Mouse (Mus musculus) embryonic stem cell, embryonic (primary cell): ENCODE results near the gene Psme2.

ENCODE experiments used
- CTCF ChIA-PET, 4 experiments: fragments of 300-600 bp in 2 of 4; fragments of 350-600 bp in 2 of 4; sonication (Branson Sonifier 250); formaldehyde crosslinking; loops; one replicate each; lab custom pipeline; 2022; ENCODE audit warnings: inconsistent platforms in 2 of 4; lab: Charles Lee
- POLR2A ChIA-PET, 4 experiments: fragments of 300-600 bp in 2 of 4; fragments of 350-600 bp in 2 of 4; sonication (Branson Sonifier 250); formaldehyde crosslinking; loops; one replicate each; lab custom pipeline; 2022; ENCODE audit warnings: antibody characterized with exemption in 4 of 4, inconsistent platforms in 1 of 4; lab: Charles Lee

Psme2 gene

DNA sequence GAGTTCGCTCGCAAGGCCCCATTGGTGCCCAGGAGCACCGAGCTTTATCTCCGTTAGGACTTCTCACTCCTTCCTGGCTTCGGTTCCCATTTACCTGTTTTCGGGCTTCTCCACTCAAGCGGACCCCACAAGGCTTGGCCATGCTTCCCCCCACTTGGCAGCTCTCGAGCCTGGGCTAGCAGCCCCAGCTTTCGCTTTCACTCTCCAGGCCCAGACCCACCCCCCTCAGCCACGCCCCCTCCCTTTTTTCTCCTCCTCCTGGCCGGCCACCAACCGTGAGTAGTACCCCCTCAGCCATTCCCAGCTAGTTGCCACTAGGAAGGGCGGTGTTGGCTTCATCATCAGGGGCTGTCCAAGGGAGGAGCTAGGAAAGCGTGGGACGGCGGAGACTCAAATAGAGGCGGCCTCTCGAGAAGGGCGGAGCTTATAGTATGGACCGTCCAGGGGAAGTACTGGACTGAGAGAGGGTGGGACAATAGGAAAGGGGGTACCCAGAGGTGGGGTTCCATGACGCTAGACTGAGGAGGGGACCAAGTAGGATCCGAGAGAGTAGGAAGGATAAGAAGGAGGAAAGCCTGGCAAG lies at the start of gene Psme2:
Gene Psme2 (minus strand): TSS at position 366 of the 583 bp plus-strand sequence.
- ChIA-PET CTCF (interaction anchor here (0.6 to 2.2 kb wide), 35 partner anchors 10 to 940 kb away, joined by 3 to 18 read pairs (median 4); partner anchors contain the start of genes Dhrs4 (in 2 of the 4), Mdp1 (in 2 of the 4), Rec8 (in 2 of the 4) and A730061H03Rik (in 1 of the 4)), POLR2A (interaction anchor here (0.5 to 7.7 kb wide), 89 partner anchors 9 to 1008 kb away, joined by 3 to 88 read pairs (median 5); partner anchors contain the start of genes Gmpr2 (in 4 of the 4), Nedd8 (in 4 of the 4), A730061H03Rik (in 3 of the 4) and Dcaf11 (in 3 of the 4))

DNA sequence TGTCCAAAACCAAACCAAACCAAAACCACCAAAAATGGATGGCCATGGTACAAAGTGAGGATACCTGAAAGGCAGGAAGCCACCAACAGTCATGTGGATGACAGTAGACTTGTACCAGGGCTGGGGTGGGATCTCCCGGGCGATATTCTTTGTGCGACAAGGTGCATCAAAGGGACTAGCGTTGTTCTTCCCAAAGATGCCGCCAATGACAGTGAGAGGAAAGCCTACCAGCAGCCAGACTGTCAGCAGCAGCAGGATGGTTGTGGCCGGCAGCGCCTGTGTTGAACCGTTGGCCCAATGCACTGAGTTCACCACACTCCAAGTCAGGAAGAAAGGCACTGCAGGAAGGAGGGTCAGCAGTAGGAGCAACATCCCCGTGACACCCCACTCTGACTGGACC lies 46.9 kb upstream of the Psme2 start, which contains the start of gene Gm49378:
Gene Gm49378 (minus strand): TSS at position 101 of the 400 bp plus-strand sequence.
- ChIA-PET POLR2A (interaction anchor here in 2 of 4 experiments (1.2 to 1.4 kb wide), 3 partner anchors 13 to 34 kb away, joined by 3 to 8 read pairs (median 3); partner anchors contain the start of genes Gmpr2 (in 1 of the 2), Nedd8 (in 1 of the 2) and Tssk4 (in 1 of the 2)), CTCF (interaction anchor here in 1 of 4 experiments (0.6 kb wide), 1 partner anchor 86 kb away, joined by 3 read pairs; no protein-coding TSS in a partner anchor)

DNA sequence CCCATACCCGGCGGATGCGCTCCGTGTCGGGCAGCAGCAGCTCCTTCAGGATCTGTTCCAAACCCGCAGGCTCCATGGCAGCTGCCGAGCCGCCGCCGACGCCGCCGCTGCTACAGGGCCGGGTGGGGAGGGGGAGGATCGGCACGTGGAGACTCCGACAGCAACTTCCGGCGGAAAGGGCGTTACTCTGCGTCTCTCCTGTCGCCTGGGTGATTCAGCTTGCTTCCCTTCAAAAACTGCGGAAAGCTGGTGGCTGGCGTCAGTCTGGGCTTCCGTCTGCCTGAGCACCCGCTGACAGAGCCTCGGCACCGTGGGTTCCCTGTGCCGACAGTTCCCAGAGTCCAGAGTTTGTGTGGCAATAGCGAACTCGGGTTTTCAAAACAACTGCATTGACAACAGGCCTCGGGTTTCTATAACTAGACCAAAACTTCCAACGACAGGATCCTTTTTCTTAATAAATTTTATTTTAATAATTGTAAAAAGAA lies 44.7 kb upstream of the Psme2 start, which contains the start of gene Ipo4:
Gene Ipo4 (minus strand): TSS at position 435 of the 485 bp plus-strand sequence.
- ChIA-PET POLR2A (interaction anchor here (0.7 to 2.9 kb wide), 26 partner anchors 8 to 292 kb away, joined by 3 to 15 read pairs (median 4); partner anchors contain the start of genes A730061H03Rik (in 2 of the 4), Psme2 (in 2 of the 4), Tm9sf1 (in 2 of the 4) and Dcaf11 (in 1 of the 4)), CTCF (interaction anchor here (0.5 to 2.2 kb wide), 6 partner anchors 25 to 283 kb away, joined by 3 to 5 read pairs (median 4); partner anchors contain the start of gene Mdp1 (in 1 of the 4))

DNA sequence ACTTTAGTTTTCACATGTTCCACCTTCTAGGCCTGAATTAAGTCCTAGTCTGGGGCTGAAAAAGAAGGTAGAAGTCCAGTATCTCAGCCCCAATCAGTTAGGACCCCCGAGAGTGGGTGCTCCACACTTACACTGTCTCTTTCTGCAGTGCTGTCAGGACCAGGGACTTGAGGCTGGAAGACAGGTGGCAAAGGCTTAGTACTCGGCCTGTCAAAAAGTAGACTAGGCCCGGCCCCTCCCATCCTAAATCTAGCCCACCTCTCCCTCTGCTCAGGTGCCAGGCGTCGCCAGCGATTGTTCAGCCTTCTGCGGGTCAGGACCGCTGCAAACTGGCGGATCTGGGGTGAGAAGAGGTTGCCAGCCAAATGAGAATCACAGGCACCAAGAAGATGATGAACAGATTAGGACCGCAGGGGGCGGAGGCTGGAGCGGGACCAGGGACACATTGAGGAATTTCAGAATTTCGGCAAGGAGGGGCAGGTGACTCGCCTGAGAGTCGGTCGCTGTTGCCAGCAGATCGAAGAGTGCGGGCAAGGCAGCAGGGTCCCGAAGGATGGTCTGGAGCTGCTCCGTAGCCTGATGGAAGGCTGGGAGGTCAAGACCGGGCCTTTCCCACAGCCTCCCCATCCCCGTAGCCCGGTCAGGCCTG lies 44.1 kb upstream of the Psme2 start:
- CTCF ChIA-PET, result interaction anchor here in 3 of 4 experiments (0.6 to 2.2 kb wide), 6 partner anchors 25 to 284 kb away, joined by 3 to 5 read pairs (median 3); partner anchors contain the start of gene Mdp1 (in 1 of the 3)
- POLR2A ChIA-PET, result interaction anchor here (0.7 to 2.9 kb wide), 25 partner anchors 8 to 293 kb away, joined by 3 to 15 read pairs (median 4); partner anchors contain the start of genes A730061H03Rik (in 2 of the 4), Psme2 (in 2 of the 4), Tm9sf1 (in 2 of the 4) and Dcaf11 (in 1 of the 4)

DNA sequence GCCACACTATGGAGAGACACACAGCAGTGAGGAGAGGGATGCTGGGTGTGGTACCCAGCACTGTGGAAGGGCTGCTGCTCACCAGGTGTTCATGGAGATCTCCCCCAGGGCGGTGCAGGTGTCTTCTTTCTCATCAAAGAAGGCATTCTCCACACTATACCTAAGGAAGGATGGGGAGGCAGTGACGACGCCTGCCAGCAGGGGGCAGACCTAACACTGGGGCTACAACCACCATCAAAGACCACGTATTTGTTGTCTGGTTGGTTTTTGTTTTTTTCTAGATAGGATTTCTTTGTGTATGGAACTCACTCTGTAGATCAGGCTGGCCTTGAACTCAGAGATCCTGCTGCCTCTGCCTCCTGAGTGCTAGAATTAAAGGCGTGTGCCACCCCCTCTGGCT lies 38.4 kb upstream of the Psme2 start:
- POLR2A ChIA-PET, result interaction anchor here in 3 of 4 experiments (0.7 to 2.2 kb wide), 14 partner anchors 10 to 69 kb away, joined by 3 to 7 read pairs (median 4); partner anchors contain the start of genes Gmpr2 (in 2 of the 3), Nedd8 (in 2 of the 3), Rnf31 (in 2 of the 3) and A730061H03Rik (in 1 of the 3)

DNA sequence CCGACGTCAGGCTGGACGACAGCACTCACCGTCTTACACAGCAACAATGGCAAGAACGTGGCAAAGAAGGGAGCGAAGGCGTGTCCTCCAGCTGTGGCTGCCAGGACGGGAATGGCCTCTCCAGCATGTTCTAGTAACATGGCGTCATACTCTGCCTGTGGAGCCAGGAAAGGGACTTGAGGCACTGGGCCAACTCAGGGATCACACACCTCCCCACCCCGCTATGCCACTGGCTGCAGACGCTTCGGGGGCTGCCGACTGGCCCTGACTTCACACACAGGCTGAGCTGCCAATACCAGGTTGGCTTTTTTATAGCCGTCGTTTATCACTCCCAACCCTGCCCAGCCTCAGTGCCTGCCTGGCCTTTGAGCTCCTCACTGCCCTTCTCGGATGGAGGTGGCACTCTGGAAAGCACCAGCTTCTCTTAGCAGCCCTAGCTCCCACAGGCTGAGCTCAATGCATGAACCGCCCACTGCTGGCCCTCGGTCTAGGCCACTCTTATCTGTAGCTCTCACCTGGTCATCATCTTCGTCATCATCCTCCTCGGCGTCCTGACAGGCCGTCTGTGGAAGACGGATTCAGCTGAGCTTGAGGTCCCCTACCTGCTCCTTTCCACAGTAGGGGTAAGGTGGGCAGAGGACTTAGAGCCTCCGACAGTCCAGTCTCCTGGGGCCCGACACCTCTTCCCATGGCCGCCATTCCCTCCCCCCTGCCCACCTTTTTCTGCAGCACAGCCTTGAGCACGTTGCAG lies 37.3 kb upstream of the Psme2 start:
- POLR2A ChIA-PET, result interaction anchor here in 3 of 4 experiments (0.7 to 2.2 kb wide), 16 partner anchors 9 to 245 kb away, joined by 3 to 7 read pairs (median 4); partner anchors contain the start of genes Gmpr2 (in 2 of the 3), Nedd8 (in 2 of the 3), Rnf31 (in 2 of the 3) and A730061H03Rik (in 1 of the 3)
- CTCF ChIA-PET, result interaction anchor here (0.6 to 2.0 kb wide), 16 partner anchors 11 to 507 kb away, joined by 3 to 9 read pairs (median 4); partner anchors contain the start of genes Mdp1 (in 2 of the 4) and Rec8 (in 2 of the 4)

More for the DNA sequence above, 38.4 kb upstream of the Psme2 start:
- CTCF ChIA-PET, result interaction anchor here in 3 of 4 experiments (1.3 to 1.7 kb wide), 5 partner anchors 12 to 114 kb away, joined by 3 to 9 read pairs (median 6); partner anchors contain the start of genes Mdp1 (in 2 of the 3) and Rec8 (in 2 of the 3)

DNA sequence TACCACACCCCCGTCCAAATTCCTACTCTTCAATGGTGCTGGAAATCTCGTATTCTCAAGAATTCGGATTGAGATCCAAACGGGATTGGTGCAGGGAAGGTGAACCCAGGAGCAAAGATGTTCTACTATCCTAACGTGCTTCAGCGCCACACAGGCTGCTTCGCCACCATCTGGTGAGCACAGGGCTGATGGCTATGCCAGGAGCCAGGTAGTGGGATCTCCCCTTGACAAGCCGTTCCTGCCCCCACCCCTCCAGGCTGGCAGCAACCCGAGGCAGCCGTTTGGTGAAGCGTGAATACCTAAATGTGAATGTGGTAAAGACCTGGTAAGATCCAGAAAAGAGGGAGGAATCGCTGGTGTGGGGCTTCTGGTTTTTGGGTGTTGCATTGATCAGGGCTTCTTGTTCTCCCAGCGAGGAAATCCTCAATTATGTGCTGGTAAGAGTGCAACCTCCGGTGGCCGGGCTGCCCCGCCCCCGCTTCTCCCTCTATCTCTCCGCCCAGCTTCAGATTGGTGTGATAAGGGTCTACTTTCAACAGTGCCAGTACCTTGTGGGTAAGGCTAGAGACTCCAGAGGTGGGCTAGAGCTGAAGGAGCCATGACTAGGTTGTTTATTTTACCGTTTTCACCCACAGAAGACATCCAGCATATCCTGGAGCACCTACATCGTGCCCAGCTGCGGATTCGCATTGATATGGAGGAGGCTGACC lies 27.7 kb upstream of the Psme2 start:
- CTCF ChIA-PET, result interaction anchor here in 3 of 4 experiments (0.5 to 2.5 kb wide), 10 partner anchors 8 to 141 kb away, joined by 3 to 9 read pairs (median 4); partner anchors contain the start of genes Psme2 (in 2 of the 3), Rnf31 (in 2 of the 3) and A730061H03Rik (in 1 of the 3)

DNA sequence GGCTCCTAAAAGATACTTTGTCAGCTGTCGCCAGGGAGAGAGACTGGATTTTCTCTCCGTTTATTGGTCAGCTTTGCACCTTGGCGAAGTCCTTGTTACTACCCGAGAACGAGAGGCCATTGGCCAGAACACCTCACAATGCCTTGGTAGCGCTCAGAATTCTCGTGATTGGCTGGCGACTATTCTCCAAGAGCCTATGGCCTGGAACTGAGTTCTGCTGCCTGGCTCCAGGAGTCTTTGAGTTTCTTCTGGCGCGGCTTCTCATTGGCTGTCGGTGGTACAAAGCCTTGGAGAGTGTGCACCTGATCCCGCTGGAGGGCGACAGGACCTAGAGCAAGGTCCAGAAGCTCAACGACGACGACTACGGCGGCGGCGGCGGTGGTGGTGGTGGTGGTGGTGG lies 26.9 kb upstream of the Psme2 start, which contains the start of gene Rec8:
Gene Rec8 (plus strand): TSS at position 216 of the 400 bp plus-strand sequence.
- CTCF ChIA-PET, result interaction anchor here (0.5 to 2.5 kb wide), 20 partner anchors 9 to 248 kb away, joined by 3 to 9 read pairs (median 4); partner anchors contain the start of genes Psme2 (in 2 of the 4), Rnf31 (in 2 of the 4), A730061H03Rik (in 1 of the 4) and Mdp1 (in 1 of the 4)
- POLR2A ChIA-PET, result interaction anchor here (0.6 to 2.9 kb wide), 50 partner anchors 8 to 1923 kb away, joined by 3 to 24 read pairs (median 5); partner anchors contain the start of genes A730061H03Rik (in 3 of the 4), Mdp1 (in 3 of the 4), Psme2 (in 3 of the 4) and Dcaf11 (in 2 of the 4)

More for the DNA sequence above, 27.7 kb upstream of the Psme2 start:
- POLR2A ChIA-PET, result interaction anchor here (0.5 to 2.9 kb wide), 35 partner anchors 9 to 291 kb away, joined by 3 to 24 read pairs (median 5); partner anchors contain the start of genes A730061H03Rik (in 3 of the 4), Dcaf11 (in 2 of the 4), Mdp1 (in 2 of the 4) and Pck2 (in 2 of the 4)

DNA sequence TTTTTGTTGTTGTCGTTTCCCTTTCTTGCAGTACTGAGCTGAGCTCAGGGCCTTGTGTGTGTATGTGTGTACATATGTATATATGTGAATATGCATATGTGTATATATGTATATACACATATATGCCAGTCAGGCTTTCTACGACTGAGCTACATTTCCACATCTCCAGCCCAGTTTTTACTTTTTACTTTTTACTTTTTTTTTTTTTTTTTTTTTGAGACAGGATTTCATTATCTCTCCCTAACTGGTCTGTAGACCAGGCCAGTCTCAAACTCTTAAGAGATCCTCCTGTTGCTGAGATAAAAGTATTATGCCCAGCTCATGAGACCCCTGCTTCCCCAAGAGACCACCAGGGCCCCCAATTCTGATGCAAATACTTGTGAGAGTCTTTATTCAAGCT lies 25.9 kb upstream of the Psme2 start:
- CTCF ChIA-PET, result interaction anchor here in 3 of 4 experiments (0.5 to 2.5 kb wide), 8 partner anchors 12 to 127 kb away, joined by 3 to 9 read pairs (median 4); partner anchors contain the start of gene Mdp1 (in 1 of the 3)
- POLR2A ChIA-PET, result interaction anchor here in 3 of 4 experiments (0.6 to 2.9 kb wide), 38 partner anchors 9 to 1386 kb away, joined by 3 to 24 read pairs (median 5); partner anchors contain the start of genes Psme2 (in 3 of the 3), A730061H03Rik (in 2 of the 3), Rabggta (in 2 of the 3) and Rnf31 (in 2 of the 3)

DNA sequence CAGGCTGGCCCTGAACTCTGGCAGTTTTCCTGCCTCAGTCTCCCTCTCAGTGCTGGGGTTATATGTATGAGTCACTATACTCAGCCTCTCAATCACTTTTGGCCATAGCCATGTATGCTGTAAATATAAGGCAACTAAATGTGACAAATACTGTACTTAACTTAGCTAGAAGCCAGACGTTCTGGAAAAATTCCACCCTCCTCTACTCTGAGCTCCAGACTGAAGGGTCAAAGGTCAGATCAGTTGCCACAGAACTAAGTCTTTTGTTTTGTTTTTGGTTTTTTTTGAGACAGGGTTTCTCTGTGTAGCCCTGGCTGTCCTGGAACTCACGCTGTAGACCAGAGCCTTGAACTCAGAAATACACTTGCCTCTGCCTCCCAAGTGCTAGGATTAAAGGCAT lies 25.0 kb upstream of the Psme2 start:
- ChIA-PET CTCF (interaction anchor here in 2 of 4 experiments (0.6 to 0.7 kb wide), 4 partner anchors 15 to 587 kb away, joined by 3 read pairs; no protein-coding TSS in a partner anchor), POLR2A (interaction anchor here in 1 of 4 experiments (1.1 to 1.4 kb wide), 2 partner anchors 25 to 106 kb away, joined by 3 to 4 read pairs; partner anchors contain the start of genes Psme2 and Rnf31)

DNA sequence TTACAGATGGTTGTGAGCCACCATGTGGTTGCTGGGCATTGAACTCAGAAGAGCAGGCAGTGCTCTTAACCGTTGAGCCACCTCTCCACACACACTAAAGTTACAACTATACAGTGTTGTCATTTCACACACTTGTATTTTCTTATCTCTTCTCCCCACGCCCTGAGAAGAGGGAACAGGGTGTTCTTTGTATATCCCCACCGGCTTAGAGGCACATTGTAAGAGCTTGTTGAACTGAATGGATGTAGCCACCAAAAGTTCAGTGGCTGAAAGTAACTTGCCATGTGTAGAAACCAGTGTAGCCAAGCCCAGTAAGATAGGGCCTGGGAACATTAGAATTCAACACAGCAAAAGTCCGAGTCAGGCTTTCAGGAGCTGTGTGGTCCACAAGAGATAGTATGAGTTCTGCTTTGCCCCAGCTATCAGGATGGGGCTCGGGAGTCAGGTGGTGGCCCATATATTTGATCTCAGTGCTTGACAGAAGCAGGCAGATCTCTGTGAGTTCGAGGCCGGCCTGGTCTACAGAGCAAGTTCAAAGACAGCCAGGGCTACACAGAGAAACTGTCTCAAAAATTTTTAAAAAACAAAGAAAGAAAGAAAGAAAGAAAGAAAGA lies 23.8 kb upstream of the Psme2 start:
- ChIA-PET CTCF (interaction anchor here in 1 of 4 experiments (1.2 kb wide), 1 partner anchor 23 kb away, joined by 3 read pairs; the partner anchor contains the start of genes Psme2 and Rnf31), POLR2A (interaction anchor here in 2 of 4 experiments (0.8 to 1.5 kb wide), 2 partner anchors 29 to 60 kb away, joined by 3 read pairs; partner anchors contain the start of gene Tm9sf1 (in 1 of the 2))

DNA sequence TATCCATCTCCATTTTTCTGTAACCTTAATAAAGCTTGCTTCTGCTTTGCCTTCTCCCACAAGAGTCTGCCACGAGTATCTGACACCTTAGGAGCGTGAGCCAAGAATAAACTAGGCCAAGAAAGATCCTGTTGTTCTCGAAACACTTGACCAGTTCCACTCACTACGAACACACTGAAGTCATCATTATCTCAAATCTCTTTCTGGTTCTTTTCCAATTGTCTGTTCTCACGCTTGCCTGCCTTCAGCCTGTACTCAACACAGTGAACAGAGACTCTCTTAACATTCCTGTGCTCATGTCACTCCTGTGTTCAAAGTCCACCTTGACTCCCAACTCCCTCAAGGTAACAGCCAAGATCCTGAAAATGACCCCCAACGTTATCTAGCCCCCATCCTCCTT lies 22.4 kb upstream of the Psme2 start:
- CTCF ChIA-PET, result no interaction called here
- POLR2A ChIA-PET, result interaction anchor here in 2 of 4 experiments (0.6 to 1.7 kb wide), 5 partner anchors 10 to 30 kb away, joined by 3 to 5 read pairs (median 3); partner anchors contain the start of gene Tm9sf1 (in 2 of the 2)

DNA sequence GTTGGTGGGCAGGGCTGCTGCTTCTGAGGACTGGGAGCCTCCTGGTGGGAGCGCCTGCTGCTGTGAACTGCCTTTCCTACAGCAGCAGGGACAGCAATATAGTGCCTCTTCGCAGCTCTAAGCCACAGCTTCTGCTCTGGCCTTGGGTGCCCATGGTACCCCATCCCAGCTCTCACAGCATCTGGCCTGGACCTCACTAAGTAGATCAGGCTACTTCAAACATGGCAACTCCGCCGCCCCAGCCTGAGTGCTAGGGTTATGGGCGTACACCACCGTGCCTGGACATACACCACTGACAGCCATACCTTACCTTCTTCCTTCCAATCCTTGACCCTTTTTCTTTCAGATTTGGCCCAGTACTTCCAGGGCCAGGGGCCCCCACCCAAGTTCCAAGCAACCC lies 17.4 kb upstream of the Psme2 start:
- ChIA-PET CTCF (interaction anchor here in 2 of 4 experiments (0.6 to 0.8 kb wide), 2 partner anchors 9 to 106 kb away, joined by 3 to 4 read pairs; partner anchors contain the start of gene Rec8 (in 1 of the 2)), POLR2A (interaction anchor here in 2 of 4 experiments (0.8 to 3.5 kb wide), 6 partner anchors 10 to 53 kb away, joined by 3 to 24 read pairs (median 14); partner anchors contain the start of genes Psme2 (in 2 of the 2), Rec8 (in 2 of the 2) and Rnf31 (in 2 of the 2))
